Mouse (Mus musculus): ENCODE results near the gene Pygo1.

Gene Pygo1

GRCm38 (mm10) chr9:72925021-72925934 is at the start of gene Pygo1:
Gene Pygo1, plus strand, starts transcription at chr9:72925645.
- DNase-seq, result peak in 1 of 2 experiments; percentile 4

GRCm38 (mm10) chr9:72875878-72876277 is 49.6 kb upstream of the Pygo1 start:
- no peak for DNase-seq

GRCm38 (mm10) chr9:72877905-72878304 is 47.5 kb upstream of the Pygo1 start:
- DNase-seq, result no peak

GRCm38 (mm10) chr9:72878656-72879055 is 46.8 kb upstream of the Pygo1 start:
- no peak for DNase-seq

- no peak for DNase-seq
These were observed 45.8 kb upstream of the Pygo1 start for GRCm38 (mm10) chr9:72879601-72880000.

GRCm38 (mm10) chr9:72880225-72880960 is 45.1 kb upstream of the Pygo1 start:
- DNase-seq, result no peak

GRCm38 (mm10) chr9:72881026-72881768 is 44.2 kb upstream of the Pygo1 start:
- no peak for DNase-seq

- DNase-seq, result peak in 1 of 2 experiments; percentile 23
These were observed 41.5 kb upstream of the Pygo1 start for GRCm38 (mm10) chr9:72883940-72884339.

- no peak for DNase-seq
These were observed 35.7 kb upstream of the Pygo1 start for GRCm38 (mm10) chr9:72889777-72890176.

DNA sequence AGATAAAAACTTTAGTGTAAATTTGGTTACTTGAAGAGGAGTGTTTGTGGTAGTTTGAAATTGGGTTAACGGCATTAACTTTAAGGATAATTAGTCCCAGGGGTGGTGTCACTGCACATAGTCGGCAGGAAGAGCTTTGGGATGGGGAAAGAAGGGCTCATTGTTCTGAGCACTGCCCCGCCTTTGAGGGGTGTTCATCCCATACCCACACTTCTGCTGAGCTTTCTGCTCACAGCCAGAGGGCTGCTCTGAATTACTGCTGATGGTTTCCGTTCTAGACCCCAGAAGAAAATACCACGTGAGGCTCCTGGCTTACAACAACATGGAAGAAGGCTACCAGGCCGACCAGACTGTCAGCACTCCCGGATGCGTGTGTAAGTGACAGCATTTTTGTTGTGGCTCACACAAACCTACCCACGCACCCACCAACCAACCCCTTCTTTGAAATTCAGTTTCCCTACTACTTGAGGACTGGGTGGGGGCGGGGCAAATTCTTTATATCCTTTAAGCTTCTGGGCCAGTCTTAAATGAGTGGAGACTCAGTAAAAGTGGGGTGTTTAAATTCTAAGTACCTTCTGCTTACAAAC is 34.9 kb upstream of the Pygo1 start:
- no peak for DNase-seq

- DNase-seq, result no peak
These were observed 32.7 kb upstream of the Pygo1 start for GRCm38 (mm10) chr9:72892761-72893160.

GRCm38 (mm10) chr9:72894796-72895352 is 30.6 kb upstream of the Pygo1 start:
- no peak for DNase-seq

- no peak for DNase-seq
These were observed 23.4 kb upstream of the Pygo1 start for GRCm38 (mm10) chr9:72902057-72902456.

DNA sequence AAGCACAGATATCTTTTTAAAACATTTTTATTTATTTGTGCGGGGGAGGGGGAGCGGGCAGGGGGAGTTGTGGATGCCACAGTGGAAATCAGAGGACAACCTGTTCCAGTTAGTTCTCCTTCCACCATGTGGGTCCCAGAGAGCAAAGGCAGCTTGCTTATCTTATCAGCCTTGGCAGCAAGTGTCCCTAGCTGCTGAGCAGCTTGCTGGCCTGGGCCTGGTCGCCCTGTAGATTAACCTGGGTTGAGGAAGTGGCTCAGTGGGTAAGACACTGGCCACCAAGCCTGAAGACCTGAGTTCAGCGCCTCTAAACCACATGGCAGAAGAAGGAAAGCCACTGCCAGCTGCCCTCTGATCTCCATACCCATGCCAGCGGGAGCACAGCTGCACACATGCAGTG is 22.8 kb upstream of the Pygo1 start:
- DNase-seq, result no peak

- no peak for DNase-seq
These were observed 18.7 kb upstream of the Pygo1 start for GRCm38 (mm10) chr9:72906693-72907103.

DNA sequence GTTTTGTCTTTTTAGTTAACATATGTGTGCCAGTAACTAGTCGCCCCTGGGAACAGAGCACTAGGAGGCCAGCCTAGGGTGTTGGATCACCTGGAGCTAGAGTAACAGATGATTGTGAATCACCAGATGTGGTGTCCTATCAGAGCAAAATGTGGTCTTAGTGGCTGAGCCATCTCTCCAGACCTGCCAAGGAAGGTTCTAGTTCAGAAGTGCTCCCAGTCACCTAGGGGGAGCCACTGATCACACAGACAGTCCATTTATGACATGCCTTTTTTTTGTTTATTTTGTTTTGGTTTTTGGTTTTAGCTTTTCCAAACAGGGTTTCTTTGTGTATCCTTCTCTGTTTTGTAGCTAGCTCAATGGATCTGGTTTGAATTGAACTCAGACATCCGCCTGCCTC is 14.1 kb upstream of the Pygo1 start:
- DNase-seq, result no peak

DNA sequence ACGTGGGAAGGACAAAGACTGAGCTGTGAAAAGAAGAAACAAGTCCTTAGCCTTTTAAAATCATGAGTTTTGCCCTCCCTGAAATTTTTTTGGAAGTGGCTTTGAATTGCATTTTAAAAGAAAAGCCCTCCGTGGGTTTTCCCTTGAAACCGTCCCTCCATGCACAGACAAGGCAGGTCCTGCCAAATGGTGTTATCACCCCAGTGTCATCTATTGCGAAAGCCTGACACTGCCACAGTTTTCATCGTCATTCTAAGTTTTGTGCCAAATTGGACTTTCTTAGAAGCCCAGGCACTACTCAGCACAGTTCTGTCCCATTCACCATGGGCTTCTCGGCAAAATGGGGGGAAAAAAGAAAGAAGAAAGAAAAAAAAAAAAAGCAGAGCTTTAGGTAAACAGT is 11.9 kb upstream of the Pygo1 start:
- DNase-seq, result no peak

DNA sequence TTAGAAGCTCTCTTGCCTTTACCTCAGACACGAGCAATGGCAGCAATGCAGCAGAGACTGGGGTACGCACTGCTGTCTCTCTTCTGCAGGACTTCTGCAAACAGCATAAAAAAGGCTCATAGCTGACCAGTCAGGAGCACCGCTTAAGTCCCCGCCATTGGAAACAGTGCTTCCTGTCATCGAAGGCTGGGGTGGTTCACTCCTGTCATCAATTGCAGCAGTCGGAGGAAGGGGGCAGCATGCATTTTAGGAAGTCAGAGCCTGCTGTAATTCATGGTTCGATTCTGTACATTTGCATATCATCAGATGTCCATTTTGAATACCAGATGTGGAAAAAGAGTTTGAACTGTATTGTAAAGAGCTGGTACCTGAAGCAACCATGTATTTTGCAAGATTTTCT is 9.7 kb upstream of the Pygo1 start:
- DNase-seq, result no peak

DNA sequence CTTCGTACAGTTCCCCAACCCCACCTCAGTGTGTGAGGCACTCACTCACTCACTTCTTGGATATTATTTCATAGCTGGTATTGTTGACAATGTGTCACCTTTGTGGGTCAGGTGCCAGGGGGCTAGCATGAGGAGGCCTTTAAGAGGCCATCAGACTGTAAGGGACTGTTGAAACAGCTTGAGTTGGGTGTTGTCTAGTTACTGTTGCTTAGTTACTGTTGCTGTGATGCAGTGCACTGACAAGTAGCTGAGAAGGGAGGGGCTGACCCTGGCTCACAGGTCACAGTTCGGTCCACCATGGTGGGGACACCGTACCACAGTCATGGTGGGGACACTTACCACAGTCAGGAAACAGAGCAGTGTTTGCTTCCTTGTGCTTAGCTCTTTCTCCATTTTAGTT is 2.4 kb upstream of the Pygo1 start:
- no peak for DNase-seq

DNA sequence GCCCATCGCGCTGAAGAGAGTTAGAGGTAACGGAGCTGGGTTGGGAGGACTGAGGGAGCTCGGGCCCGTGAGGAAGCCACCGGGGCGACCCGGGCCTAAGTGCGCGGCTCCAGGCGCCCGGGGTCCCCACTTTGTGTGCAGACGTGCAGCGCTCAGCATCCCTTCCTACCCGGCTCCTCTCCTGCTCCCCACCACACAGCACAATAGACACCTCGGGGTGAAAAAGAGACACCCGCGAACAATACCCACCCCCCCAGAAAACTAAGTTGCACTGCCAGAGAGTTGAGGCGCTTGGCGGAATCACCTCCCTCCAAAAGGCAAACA is 452 bp downstream of the Pygo1 start:
- DNase-seq, result no peak

DNA sequence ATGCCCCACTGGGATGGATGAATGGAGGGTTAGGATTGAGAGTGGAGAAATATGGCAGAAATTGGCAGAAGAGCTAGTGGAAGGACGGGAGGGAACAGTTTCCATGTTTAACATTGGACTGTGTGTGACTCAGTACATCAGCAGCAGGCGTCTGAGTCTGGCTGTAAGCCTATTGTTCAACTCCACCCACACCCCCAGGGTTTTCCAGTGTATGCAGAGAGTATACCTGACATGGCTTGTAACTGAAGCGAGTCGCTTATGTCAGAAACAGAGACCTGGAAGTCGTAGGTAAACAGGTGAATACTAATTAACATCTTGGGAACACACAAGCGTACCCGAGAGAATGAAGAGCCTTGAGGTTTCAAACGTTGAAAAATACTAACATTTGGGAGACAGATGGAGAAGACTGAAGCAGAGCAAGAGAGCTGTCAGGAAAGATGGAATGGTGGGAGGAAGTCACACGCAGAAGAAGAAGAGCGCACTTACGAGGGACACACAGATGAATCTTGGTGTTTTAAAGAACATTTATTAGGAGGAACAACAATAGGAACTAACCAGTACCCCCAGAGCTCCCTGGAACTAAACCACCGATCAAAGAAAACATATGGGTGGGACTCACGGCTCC is 5.8 kb downstream of the Pygo1 start:
- DNase-seq, result no peak

GRCm38 (mm10) chr9:72935309-72935708 is 9.9 kb downstream of the Pygo1 start:
- DNase-seq, result no peak
